Mouse (Mus musculus) midbrain, embryonic 15.5 days (tissue): ENCODE measurements around the gene Ccm2l. TPM values are rescaled to one million over a fixed set of nuclear protein-coding genes. Genes with fewer than 3 reads are reported as not detected.

Experiments used
- ATAC-seq: fragments of 200-750 bp; cut with Nextera tagmentation; replicated peaks from 2 replicates; pipeline ENCODE4 v1.8.0; 2017; ENCODE audit warnings: moderate TSS enrichment
- H3K27ac ChIP-seq: fragments of 300-500 bp; sonication (generic); 2 replicates; pipeline ENCODE4 v1.5.1; 2015; ENCODE audit warnings: mild to moderate bottlenecking, inconsistent platforms
- H3K27me3 ChIP-seq: fragments of 300-500 bp; sonication (generic); replicated peaks from 2 replicates; pipeline ENCODE4 v1.6.1; 2015; ENCODE audit warnings: inconsistent platforms
- H3K36me3 ChIP-seq: fragments of 300-500 bp; sonication (generic); replicated peaks from 2 replicates; pipeline ENCODE4 v1.6.1; 2015; ENCODE audit warnings: inconsistent platforms
- H3K4me1 ChIP-seq: fragments of 300-500 bp; sonication (generic); 2 replicates; pipeline ENCODE4 v1.6.1; 2015; ENCODE audit warnings: inconsistent platforms
- H3K4me2 ChIP-seq: fragments of 300-500 bp; sonication (generic); 2 replicates; pipeline ENCODE4 v1.6.1; 2015; ENCODE audit warnings: inconsistent platforms, mild to moderate bottlenecking, moderate library complexity
- H3K4me3 ChIP-seq: fragments of 300-500 bp; sonication (generic); 2 replicates; pipeline ENCODE4 v1.5.1; 2015; ENCODE audit warnings: mild to moderate bottlenecking, inconsistent platforms
- H3K9ac ChIP-seq: fragments of 300-500 bp; sonication (generic); 2 replicates; pipeline ENCODE4 v1.6.1; 2015; ENCODE audit warnings: mild to moderate bottlenecking, inconsistent platforms
- H3K9me3 ChIP-seq: fragments of 300-500 bp; sonication (generic); 2 replicates; pipeline ENCODE4 v1.6.1; 2016; ENCODE audit warnings: inconsistent platforms
- WGBS: fragments of 180-500 bp; shearing (Covaris S2); methylation state at CpG from one replicate; pipeline ENCODE4 v1.1.7; 2015; ENCODE audit warnings: mixed read lengths; 5-methylcytosine and 5-hydroxymethylcytosine counted together
- polyA plus RNA-seq: library from polyadenylated mRNA; unstranded; fragments of >200 nt; fragmentation: Nextera tagmentation; extraction: Ambion mirVana; gene quantifications from 2 replicates; pipeline ENCODE4 v1.2.1, GENCODE M21; 2015

The Ccm2l gene
- polyA plus RNA-seq, 1 experiment from 2014 or later = 1.7 TPM

GRCm38 (mm10) chr2:153081866-153082265 lies 16.1 kb downstream of the Ccm2l start:
- ATAC-seq = no peak
- Histone ChIP-seq H3K27ac (no peak overlapping the region), H3K9ac (no peak overlapping the region), H3K4me2 (no peak overlapping the region), H3K9me3 (no peaks in the 10 kb centered on the region), H3K27me3 (0 out of 2 replicates have a peak, but pooled peaks cover 3% of the 10 kb centered on the region), H3K36me3 (no peaks in the 10 kb centered on the region), H3K4me1 (no peaks in the 10 kb centered on the region), H3K4me3 (no peak overlapping the region)
- 83% methylated on average over 6 of the region's 6 CpGs for WGBS

GRCm38 (mm10) chr2:153083275-153083674 lies 17.5 kb downstream of the Ccm2l start:
- Histone ChIP-seq H3K9me3 (no peaks in the 10 kb centered on the region), H3K27ac (no peak overlapping the region), H3K9ac (no peak overlapping the region), H3K4me1 (no peaks in the 10 kb centered on the region), H3K4me2 (no peak overlapping the region), H3K4me3 (no peak overlapping the region), H3K36me3 (no peaks in the 10 kb centered on the region), H3K27me3 (0 out of 2 replicates have a peak, but pooled peaks cover 3% of the 10 kb centered on the region)
- no peak for ATAC-seq
- WGBS = 92% methylated on average over 8 of the region's 8 CpGs

GRCm38 (mm10) chr2:153083824-153084223 lies 18.1 kb downstream of the Ccm2l start:
- no peaks in the 10 kb centered on the region for H3K36me3 ChIP-seq
- no peak overlapping the region for H3K9ac ChIP-seq
- H3K4me2 ChIP-seq = no peak overlapping the region
- 87% methylated on average over 4 of the region's 4 CpGs for WGBS
- no peaks in the 10 kb centered on the region for H3K9me3 ChIP-seq
- no peak for ATAC-seq
- H3K27ac ChIP-seq = no peak overlapping the region
- no peaks in the 10 kb centered on the region for H3K4me1 ChIP-seq
- H3K4me3 ChIP-seq = no peak overlapping the region
- H3K27me3 ChIP-seq = 0 out of 2 replicates have a peak, but pooled peaks cover 3% of the 10 kb centered on the region

GRCm38 (mm10) chr2:153084261-153084976 lies 18.7 kb downstream of the Ccm2l start:
- Histone ChIP-seq H3K27me3 (0 out of 2 replicates have a peak, but pooled peaks cover 3% of the 10 kb centered on the region), H3K27ac (no peak overlapping the region), H3K9ac (no peak overlapping the region), H3K4me2 (no peak overlapping the region), H3K4me1 (no peaks in the 10 kb centered on the region), H3K9me3 (no peaks in the 10 kb centered on the region), H3K36me3 (no peaks in the 10 kb centered on the region), H3K4me3 (no peak overlapping the region)
- no peak for ATAC-seq
- WGBS = 68% methylated on average over 7 of the region's 7 CpGs

GRCm38 (mm10) chr2:153085556-153085955 lies 19.8 kb downstream of the Ccm2l start:
- no peak overlapping the region for H3K4me2 ChIP-seq
- 86% methylated on average over 6 of the region's 6 CpGs for WGBS
- no peak overlapping the region for H3K27ac ChIP-seq
- ATAC-seq = no peak
- no peaks in the 10 kb centered on the region for H3K36me3 ChIP-seq
- 0 out of 2 replicates have a peak, but pooled peaks cover 3% of the 10 kb centered on the region for H3K27me3 ChIP-seq
- H3K4me3 ChIP-seq = no peak overlapping the region
- no peaks in the 10 kb centered on the region for H3K4me1 ChIP-seq
- H3K9ac ChIP-seq = no peak overlapping the region
- no peaks in the 10 kb centered on the region for H3K9me3 ChIP-seq

- Histone ChIP-seq H3K9ac (no peak overlapping the region), H3K4me2 (no peak overlapping the region)
Measured at GRCm38 (mm10) chr2:153086166-153086565, 20.4 kb downstream of the Ccm2l start.

GRCm38 (mm10) chr2:153087091-153087490 lies 21.3 kb downstream of the Ccm2l start:
- ATAC-seq = no peak
- Histone ChIP-seq H3K4me1 (no peaks in the 10 kb centered on the region), H3K36me3 (no peaks in the 10 kb centered on the region), H3K9ac (no peak overlapping the region), H3K4me3 (no peak overlapping the region), H3K27ac (no peak overlapping the region), H3K4me2 (no peak overlapping the region), H3K9me3 (no peaks in the 10 kb centered on the region), H3K27me3 (no peaks in the 10 kb centered on the region)
- WGBS = 93% methylated on average over 10 of the region's 10 CpGs

More at GRCm38 (mm10) chr2:153086166-153086565, 20.4 kb downstream of the Ccm2l start:
- no peak for ATAC-seq
- Histone ChIP-seq H3K9me3 (no peaks in the 10 kb centered on the region), H3K4me1 (no peaks in the 10 kb centered on the region), H3K4me3 (no peak overlapping the region), H3K27me3 (no peaks in the 10 kb centered on the region), H3K36me3 (no peaks in the 10 kb centered on the region), H3K27ac (no peak overlapping the region)
- WGBS = 87% methylated on average over 4 of the region's 4 CpGs

GRCm38 (mm10) chr2:153089316-153089715 lies 23.6 kb downstream of the Ccm2l start:
- no peaks in the 10 kb centered on the region for H3K36me3 ChIP-seq
- no peak for ATAC-seq
- no peak overlapping the region for H3K4me3 ChIP-seq
- no peaks in the 10 kb centered on the region for H3K9me3 ChIP-seq
- H3K4me2 ChIP-seq = no peak overlapping the region
- no peaks in the 10 kb centered on the region for H3K4me1 ChIP-seq
- H3K27ac ChIP-seq = no peak overlapping the region
- 48% methylated on average over 2 of the region's 2 CpGs for WGBS
- no peaks in the 10 kb centered on the region for H3K27me3 ChIP-seq
- H3K9ac ChIP-seq = no peak overlapping the region

- Histone ChIP-seq H3K4me1 (no peaks in the 10 kb centered on the region), H3K27me3 (no peaks in the 10 kb centered on the region), H3K4me3 (no peak overlapping the region), H3K4me2 (no peak overlapping the region), H3K9ac (no peak overlapping the region), H3K27ac (no peak overlapping the region), H3K9me3 (no peaks in the 10 kb centered on the region), H3K36me3 (no peaks in the 10 kb centered on the region)
- 49% methylated on average over 10 of the region's 10 CpGs for WGBS
- ATAC-seq = no peak
Measured at GRCm38 (mm10) chr2:153090551-153091165, 24.9 kb downstream of the Ccm2l start.

GRCm38 (mm10) chr2:153107046-153107766 lies 41.5 kb downstream of the Ccm2l start:
- WGBS = 32% methylated on average over 23 of the region's 23 CpGs
- Histone ChIP-seq H3K4me3 (no peak overlapping the region), H3K27me3 (peaks cover 36% of the 10 kb centered on the region), H3K9me3 (no peaks in the 10 kb centered on the region), H3K36me3 (no peaks in the 10 kb centered on the region), H3K4me2 (peak overlapping the region; percentile 89), H3K4me1 (peaks cover 16% of the 10 kb centered on the region), H3K27ac (no peak overlapping the region), H3K9ac (no peak overlapping the region)
- ATAC-seq = no peak

GRCm38 (mm10) chr2:153107802-153108201 lies 42.0 kb downstream of the Ccm2l start:
- H3K27me3 ChIP-seq = peaks cover 36% of the 10 kb centered on the region
- WGBS = 2% methylated on average over 15 of the region's 15 CpGs

More at GRCm38 (mm10) chr2:153107802-153108201, 42.0 kb downstream of the Ccm2l start:
- no peak for ATAC-seq
- Histone ChIP-seq H3K9me3 (no peaks in the 10 kb centered on the region), H3K36me3 (no peaks in the 10 kb centered on the region), H3K9ac (no peak overlapping the region), H3K4me1 (peaks cover 16% of the 10 kb centered on the region), H3K4me3 (peak overlapping the region; percentile 48), H3K27ac (no peak overlapping the region), H3K4me2 (peak overlapping the region; percentile 89)
